Mouse (Mus musculus) E14TG2a.4 (cell line): ENCODE measurements at regions not wholly inside any gene's neighbourhood (a gene's known extent, or its start where the extent isn't known, plus 50 kb on each side); places are given as distances from the start of the nearest gene placed in this dataset.

Experiments used
- CTCF ChIP-seq: conservative IDR thresholded peaks from 2 replicates; pipeline ENCODE4 v1.5.1; 2014; ENCODE audit warnings: low read length
- NANOG ChIP-seq: IDR thresholded peaks from 2 replicates; pipeline ENCODE4 v1.6.1; 2014; ENCODE audit warnings: borderline replicate concordance, low read length, mixed read lengths
- POU5F1 ChIP-seq: IDR thresholded peaks from 2 replicates; pipeline ENCODE4 v1.6.1; 2014; ENCODE audit warnings: low read length, borderline replicate concordance

DNA sequence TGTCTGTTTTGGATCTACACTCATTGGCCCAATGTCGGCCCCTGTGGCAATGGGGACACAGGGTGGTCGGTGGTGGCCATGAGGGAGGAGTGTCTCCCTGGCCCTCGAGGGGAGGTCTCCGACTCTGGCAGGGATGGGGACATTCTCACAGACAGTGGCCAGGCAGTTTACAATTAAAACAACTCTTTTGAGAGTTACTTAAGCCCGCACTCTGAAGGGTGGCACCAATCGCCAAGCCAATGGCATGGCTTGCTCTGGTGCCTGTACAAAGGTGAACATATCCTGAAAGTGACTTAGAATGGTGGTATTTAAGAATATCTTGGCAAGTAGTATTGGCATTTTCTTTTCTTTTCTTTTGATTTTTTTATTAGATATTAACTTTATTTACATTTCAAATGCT is 129.1 kb downstream of the Ly6f start:
- TF ChIP-seq CTCF (no peak), NANOG (no peak), POU5F1 (no peak)
